Mouse (Mus musculus): ENCODE measurements around the gene AC170998.1. TPM values are rescaled to one million over a fixed set of nuclear protein-coding genes. Genes with fewer than 3 reads are reported as not detected.

The AC170998.1 gene
- total RNA-seq (2014; rRNA removed): 2.7 and 4.2 TPM in 2 replicates
- polyA plus RNA-seq (2015; fragmentation: Nextera tagmentation; extraction: Ambion mirVana): 1.8 and 3.2 TPM in 2 replicates

- no peak for DNase-seq (ENCODE audit: low spot score)
- Histone ChIP-seq H3K27ac (ENCODE audit: low read depth, low read length) (no peak within 1 kb of the TSS), H3K4me1 (ENCODE audit: insufficient read depth, low read length) (no peaks in the 10 kb centered on the region), H3K27me3 (ENCODE audit: insufficient read depth, low read length) (no peaks in the 10 kb centered on the region), H3K4me3 (ENCODE audit: low read depth, low read length) (no peak within 1 kb of the TSS), H3K9me3 (ENCODE audit: low read length) (no peaks in the 10 kb centered on the region), H3K4me2 (ENCODE audit: low read depth, low read length, poor library complexity, severe bottlenecking) (no peak within 1 kb of the TSS), H3K9ac (replicated peaks; ENCODE audit: low read length, poor library complexity, severe bottlenecking) (no peak within 1 kb of the TSS), H3K36me3 (ENCODE audit: insufficient read depth, low read length) (peaks cover 34% of the 10 kb centered on the region)
- TF ChIP-seq CTCF (IDR thresholded peaks at IDR 0.05): no peak
- 93% methylated on average over 4 of the region's 4 CpGs for WGBS
- no peak for ATAC-seq (ENCODE audit: low FRiP score)
Measured at GRCm38 (mm10) chr17:28725783-28726182, at the start of gene AC170998.1. Gene AC170998.1, plus strand, starts transcription at chr17:28726083.

DNA sequence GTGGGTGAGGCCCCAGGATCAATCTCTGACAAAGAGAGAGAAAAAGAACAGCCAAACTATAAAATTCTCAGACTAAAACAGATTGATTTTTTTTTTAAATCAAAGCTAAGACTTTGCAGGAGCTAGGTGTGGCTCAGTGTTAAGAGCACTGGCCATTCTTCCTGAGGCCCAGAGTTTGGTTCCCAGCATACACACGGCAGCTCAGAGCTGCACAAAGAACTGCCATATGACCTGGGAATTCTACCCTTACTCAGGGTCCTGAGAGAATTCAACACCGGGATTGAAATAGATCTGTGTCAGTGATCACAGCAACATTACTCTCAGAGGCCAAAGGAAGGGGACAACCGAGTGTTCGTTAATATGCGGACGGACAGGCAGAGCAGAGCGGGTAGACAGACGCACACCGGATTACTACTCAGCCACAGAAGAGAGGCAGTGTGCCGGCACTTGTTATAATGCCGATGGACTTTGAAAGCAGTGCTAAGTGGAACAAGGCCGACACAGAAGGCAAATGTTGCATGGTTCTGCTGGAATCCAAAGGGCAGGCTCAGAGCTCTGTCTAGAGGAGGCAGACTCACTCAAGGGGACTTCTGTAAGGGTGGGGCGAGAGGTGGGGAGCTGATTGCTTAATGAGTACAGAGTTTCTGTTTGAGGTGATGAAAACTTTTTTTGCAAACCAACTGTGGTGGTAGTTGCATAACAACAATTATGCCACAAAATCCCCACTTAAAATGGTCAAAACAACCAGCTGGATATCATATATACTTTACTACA, 43.4 kb upstream of the AC170998.1 start:
- Histone ChIP-seq H3K4me3 (ENCODE audit: low read depth, low read length) (no peak overlapping the region), H3K27me3 (ENCODE audit: insufficient read depth, low read length) (no peaks in the 10 kb centered on the region), H3K27ac (ENCODE audit: low read depth, low read length) (no peak overlapping the region), H3K36me3 (ENCODE audit: insufficient read depth, low read length) (no peaks in the 10 kb centered on the region), H3K9ac (replicated peaks; ENCODE audit: low read length, poor library complexity, severe bottlenecking) (no peak overlapping the region), H3K9me3 (ENCODE audit: low read length) (no peaks in the 10 kb centered on the region), H3K4me2 (ENCODE audit: low read depth, low read length, poor library complexity, severe bottlenecking) (no peak overlapping the region), H3K4me1 (ENCODE audit: insufficient read depth, low read length) (no peaks in the 10 kb centered on the region)
- no peak for DNase-seq (ENCODE audit: low spot score)
- WGBS: 66% methylated on average over 13 of the region's 13 CpGs
- TF ChIP-seq CTCF (IDR thresholded peaks at IDR 0.05): no peak
- no peak for ATAC-seq (ENCODE audit: low FRiP score)

- Histone ChIP-seq H3K4me3 (ENCODE audit: low read depth, low read length) (no peak overlapping the region), H3K4me2 (ENCODE audit: low read depth, low read length, poor library complexity, severe bottlenecking) (no peak overlapping the region), H3K36me3 (ENCODE audit: insufficient read depth, low read length) (no peaks in the 10 kb centered on the region), H3K9ac (replicated peaks; ENCODE audit: low read length, poor library complexity, severe bottlenecking) (no peak overlapping the region), H3K4me1 (ENCODE audit: insufficient read depth, low read length) (no peaks in the 10 kb centered on the region), H3K27ac (ENCODE audit: low read depth, low read length) (no peak overlapping the region), H3K9me3 (ENCODE audit: low read length) (no peaks in the 10 kb centered on the region), H3K27me3 (ENCODE audit: insufficient read depth, low read length) (no peaks in the 10 kb centered on the region)
- DNase-seq (ENCODE audit: low spot score) (no peak), ATAC-seq (ENCODE audit: low FRiP score) (no peak)
- WGBS: 62% methylated on average over 1 of the region's 1 CpGs
- TF ChIP-seq CTCF (IDR thresholded peaks at IDR 0.05): no peak
Measured at GRCm38 (mm10) chr17:28683601-28684000, 42.3 kb upstream of the AC170998.1 start.

GRCm38 (mm10) chr17:28684631-28685030, 41.3 kb upstream of the AC170998.1 start:
- DNase-seq (ENCODE audit: low spot score) (no peak), ATAC-seq (ENCODE audit: low FRiP score) (no peak)
- Histone ChIP-seq H3K4me2 (ENCODE audit: low read depth, low read length, poor library complexity, severe bottlenecking) (no peak overlapping the region), H3K9me3 (ENCODE audit: low read length) (no peaks in the 10 kb centered on the region), H3K27ac (ENCODE audit: low read depth, low read length) (no peak overlapping the region), H3K36me3 (ENCODE audit: insufficient read depth, low read length) (no peaks in the 10 kb centered on the region), H3K4me3 (ENCODE audit: low read depth, low read length) (no peak overlapping the region), H3K27me3 (ENCODE audit: insufficient read depth, low read length) (no peaks in the 10 kb centered on the region), H3K9ac (replicated peaks; ENCODE audit: low read length, poor library complexity, severe bottlenecking) (no peak overlapping the region), H3K4me1 (ENCODE audit: insufficient read depth, low read length) (no peaks in the 10 kb centered on the region)
- 55% methylated on average over 19 of the region's 19 CpGs for WGBS
- no peak for TF ChIP-seq CTCF (IDR thresholded peaks at IDR 0.05)

DNA sequence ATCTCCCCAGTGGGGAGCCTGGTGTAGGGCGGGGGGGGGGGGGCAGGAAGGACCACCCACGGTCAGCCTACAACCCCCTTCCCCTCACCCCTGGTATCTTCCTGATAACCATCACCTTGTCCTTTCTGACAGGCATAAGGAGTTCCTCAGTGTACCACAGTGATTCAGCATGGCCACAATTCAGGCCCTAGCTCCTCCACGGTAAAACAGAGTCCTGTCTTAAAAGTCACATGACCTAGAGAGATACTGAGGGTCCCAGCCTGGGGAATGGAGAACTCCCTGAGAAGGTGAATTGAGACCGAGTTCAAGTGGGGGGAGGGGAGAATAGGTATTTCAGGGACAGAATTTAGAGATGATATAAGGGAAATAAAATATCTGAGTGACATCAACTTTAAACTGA, 38.5 kb upstream of the AC170998.1 start:
- Histone ChIP-seq H3K4me3 (ENCODE audit: low read depth, low read length) (no peak overlapping the region), H3K9me3 (ENCODE audit: low read length) (no peaks in the 10 kb centered on the region), H3K4me1 (ENCODE audit: insufficient read depth, low read length) (peaks cover 2% of the 10 kb centered on the region; the same call in 1 of the 2 replicates), H3K27ac (ENCODE audit: low read depth, low read length) (no peak overlapping the region), H3K4me2 (ENCODE audit: low read depth, low read length, poor library complexity, severe bottlenecking) (no peak overlapping the region), H3K9ac (replicated peaks; ENCODE audit: low read length, poor library complexity, severe bottlenecking) (no peak overlapping the region), H3K27me3 (ENCODE audit: insufficient read depth, low read length) (no peaks in the 10 kb centered on the region), H3K36me3 (ENCODE audit: insufficient read depth, low read length) (no peaks in the 10 kb centered on the region)
- DNase-seq (ENCODE audit: low spot score) (no peak), ATAC-seq (ENCODE audit: low FRiP score) (no peak)
- TF ChIP-seq CTCF (IDR thresholded peaks at IDR 0.05): no peak
- 46% methylated on average over 4 of the region's 4 CpGs for WGBS

DNA sequence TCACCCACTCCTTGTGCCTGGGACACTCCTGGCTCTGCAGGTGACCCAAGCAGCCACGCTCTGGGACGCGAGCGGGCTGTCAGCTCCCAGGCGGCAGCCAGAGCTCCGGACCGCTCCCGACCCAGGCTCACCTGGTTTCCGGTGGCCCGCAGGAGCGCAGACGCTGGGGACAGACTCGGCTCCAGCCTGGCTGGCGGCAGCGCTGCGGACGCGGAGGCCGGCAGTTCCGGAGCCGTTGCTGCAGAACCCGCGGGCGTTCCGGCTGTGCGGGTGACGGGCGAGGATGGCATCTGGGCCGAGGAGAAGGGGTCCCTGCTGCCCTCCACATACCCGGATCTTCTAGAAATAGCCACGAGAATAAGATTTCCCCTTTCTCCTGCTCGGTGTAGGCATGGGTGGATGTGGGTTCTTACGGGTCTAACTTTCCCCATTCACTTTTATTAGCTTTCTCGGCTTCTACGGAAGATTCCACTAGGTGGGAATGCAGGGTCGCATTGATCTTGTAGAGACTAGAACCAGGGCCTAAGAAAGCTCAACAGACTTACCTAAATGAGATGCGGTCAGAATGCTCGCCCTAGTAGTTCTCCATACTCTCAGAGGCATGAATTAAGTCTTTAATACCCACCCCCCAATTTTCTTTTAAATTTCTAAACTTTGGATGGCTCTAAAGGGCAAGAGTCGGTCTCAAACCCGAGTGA, 36.1 kb upstream of the AC170998.1 start, which contains the start of gene Slc26a8:
Gene Slc26a8 (minus strand): TSS at position 648 of the 698 bp plus-strand sequence.
- no peaks in the 10 kb centered on the region for H3K27me3 ChIP-seq (ENCODE audit: insufficient read depth, low read length)
- peak within 1 kb of the TSS; percentile 95 for H3K9ac ChIP-seq (replicated peaks; ENCODE audit: low read length, poor library complexity, severe bottlenecking)
- no peaks in the 10 kb centered on the region for H3K36me3 ChIP-seq (ENCODE audit: insufficient read depth, low read length)
- peak within 1 kb of the TSS; percentile 94 for H3K4me2 ChIP-seq (ENCODE audit: low read depth, low read length, poor library complexity, severe bottlenecking)
- DNase-seq (ENCODE audit: low spot score) (no peak), ATAC-seq (ENCODE audit: low FRiP score) (no peak)
- no peaks in the 10 kb centered on the region for H3K9me3 ChIP-seq (ENCODE audit: low read length)
- peak within 1 kb of the TSS; percentile 96 for H3K27ac ChIP-seq (ENCODE audit: low read depth, low read length)
- TF ChIP-seq CTCF (IDR thresholded peaks at IDR 0.05): peak; percentile 1; the same call in 1 of the 2 replicates
- H3K4me3 ChIP-seq (ENCODE audit: low read depth, low read length): peak within 1 kb of the TSS; percentile 98
- 9% methylated on average over 40 of the region's 40 CpGs for WGBS
- peaks cover 8% of the 10 kb centered on the region; the same call in 1 of the 2 replicates for H3K4me1 ChIP-seq (ENCODE audit: insufficient read depth, low read length)

All from midbrain, postnatal 0 days (tissue).